Mouse (Mus musculus) gastrocnemius, postnatal 25 days (tissue): ENCODE data around the gene Gm10408. TPM values are rescaled to one million over a fixed set of nuclear protein-coding genes. Genes with fewer than 3 reads are reported as not detected.
"Not testable (repeated sequence)": the region's sequence is repeated elsewhere in the genome, so short reads cannot be mapped to it uniquely, and the experiment has no call there.

ENCODE experiments used
- DNase-seq: peaks from one replicate; pipeline ENCODE4 v3.0.0; 2022
- long read RNA-seq, 2 experiments: library from polyadenylated mRNA; stranded (forward); transcript quantifications; one replicate each; pipeline ENCODE4 v2.0.0; 2021
- total RNA-seq, 2 experiments: library from RNA; stranded (reverse); gene quantifications; 1 replicate in 1 of 2; 2 replicates in 1 of 2; pipeline ENCODE4 v1.2.3; 2021

Gm10408 gene
- not detected for total RNA-seq
- long read RNA-seq, experiment 1, result 0 reads
- long read RNA-seq, experiment 2, result 0 reads

GRCm38 (mm10) chr14:3449079-3449478, at the start of gene Gm10408:
Gene Gm10408, plus strand, starts transcription at chr14:3449379.
- not testable (repeated sequence) for DNase-seq

GRCm38 (mm10) chr14:3412314-3412713, 36.9 kb upstream of the Gm10408 start, which contains the start of gene Gm10409:
Gene Gm10409, plus strand, starts transcription at chr14:3412614.
- not testable (repeated sequence) for DNase-seq

GRCm38 (mm10) chr14:3427803-3428202, 21.4 kb upstream of the Gm10408 start, which contains the start of gene Gm3005:
Gene Gm3005, plus strand, starts transcription at chr14:3428103.
- DNase-seq, result not testable (repeated sequence)

Other genes starting within 250 kb of the Gm10408 start
- 1 to 10 TPM in 1 of 2 experiments, under 1 TPM in 1; 0.33 to 1.5 TPM for gene D830030K20Rik, start 240.9 kb upstream of the Gm10408 start, total RNA-seq
- gene Gm2956, start 116.8 kb upstream of the Gm10408 start, total RNA-seq, result not detected
- not detected for gene Gm10413, start 54.3 kb upstream of the Gm10408 start, total RNA-seq
- under 1 TPM in 1 of 2 experiments, not detected in 1; 0.24 TPM for gene Gm10409, start 36.8 kb upstream of the Gm10408 start, total RNA-seq
- not detected for gene Gm3005, start 21.3 kb upstream of the Gm10408 start, total RNA-seq
- gene Gm3012, start 185.1 kb downstream of the Gm10408 start, total RNA-seq, result not detected
- under 1 TPM in 1 of 2 experiments, not detected in 1; 0.24 TPM for gene Gm3020, start 202.7 kb downstream of the Gm10408 start, total RNA-seq
- gene Gm3043, start 239.4 kb downstream of the Gm10408 start, total RNA-seq, result not detected